Mouse (Mus musculus) bone marrow macrophage, adult 2 months (primary cell): Measurements from ENCODE around the gene Rtn4rl1.

Experiments
- CTCF ChIP-seq: IDR thresholded peaks from 2 replicates; pipeline ENCODE4 v1.5.1; 2012; ENCODE audit warnings: low read depth, mild to moderate bottlenecking, low read length, moderate library complexity
- POLR2A ChIP-seq: IDR thresholded peaks from 2 replicates; pipeline ENCODE4 v1.6.1; 2012; ENCODE audit warnings: mild to moderate bottlenecking, low read depth, low read length, borderline replicate concordance

DNA sequence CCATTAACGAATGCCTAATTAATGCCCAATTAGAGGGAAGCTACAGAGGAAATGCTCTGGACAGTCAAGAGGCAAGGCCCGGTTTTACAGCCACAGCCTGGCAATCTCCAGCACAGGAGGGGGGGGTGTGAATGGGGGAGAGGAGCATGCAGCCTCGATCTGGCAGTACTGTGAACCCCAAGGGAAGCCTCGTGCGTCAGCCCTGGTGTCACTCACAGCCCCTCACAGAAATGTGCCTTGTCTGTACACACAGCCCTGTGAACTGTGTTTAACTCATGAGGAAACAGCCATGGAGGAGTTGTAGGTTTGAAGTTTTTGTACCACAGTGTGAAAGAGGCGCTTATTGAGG is 70.4 kb downstream of the Rtn4rl1 start:
- TF ChIP-seq POLR2A (no peak), CTCF (no peak)
